Mouse (Mus musculus): Measurements from ENCODE around the gene Clcn2. TPM values are rescaled to one million over a fixed set of nuclear protein-coding genes. Genes with fewer than 3 reads are reported as not detected.

Clcn2 gene
- polyA plus RNA-seq, 1 experiment from 2014 or later = 28.8 TPM

GRCm38 (mm10) chr16:20733731-20734730 lies 16.5 kb upstream of the Clcn2 start, which contains the start of gene Thpo:
Gene Thpo (minus strand): TSS chr16:20734511.
- WGBS = 3% methylated on average over 45 of the region's 45 CpGs
- no peaks in the 10 kb centered on the region for H3K9me3 ChIP-seq
- H3K27me3 ChIP-seq = peaks cover 25% of the 10 kb centered on the region
- ATAC-seq (ENCODE audit: insufficient number of reproducible peaks, insufficient read depth, low FRiP score, low TSS enrichment) = no peak
- H3K27ac ChIP-seq = no peak within 1 kb of the TSS
- H3K4me2 ChIP-seq (replicated peaks) = peak within 1 kb of the TSS; percentile 97
- peaks cover 8% of the 10 kb centered on the region; the same call in 1 of the 2 replicates for H3K4me1 ChIP-seq
- H3K4me3 ChIP-seq = peak within 1 kb of the TSS; percentile 64
- H3K36me3 ChIP-seq = no peaks in the 10 kb centered on the region
- peak within 1 kb of the TSS; percentile 80 for H3K9ac ChIP-seq

- no peaks in the 10 kb centered on the region for H3K9me3 ChIP-seq
- H3K27ac ChIP-seq = peak within 1 kb of the TSS; percentile 66
- peak within 1 kb of the TSS; percentile 64 for H3K4me3 ChIP-seq
- peak; percentile 71 for ATAC-seq (ENCODE audit: insufficient number of reproducible peaks, insufficient read depth, low FRiP score, low TSS enrichment)
- under 1% methylated on average over 66 of the region's 70 CpGs for whole genome bisulfite sequencing
- H3K4me1 ChIP-seq = peaks cover 8% of the 10 kb centered on the region; the same call in 1 of the 2 replicates
- peak within 1 kb of the TSS; percentile 80 for H3K9ac ChIP-seq
- no peaks in the 10 kb centered on the region for H3K36me3 ChIP-seq
- H3K4me2 ChIP-seq (replicated peaks) = peak within 1 kb of the TSS; percentile 97
- H3K27me3 ChIP-seq = peaks cover 25% of the 10 kb centered on the region
Measured at GRCm38 (mm10) chr16:20732925-20733730, 15.6 kb upstream of the Clcn2 start, which contains the start of gene Chrd. Gene Chrd (plus strand): TSS chr16:20733127.

- Histone ChIP-seq H3K4me1 (peaks cover 8% of the 10 kb centered on the region; the same call in 1 of the 2 replicates), H3K9me3 (no peaks in the 10 kb centered on the region), H3K36me3 (no peaks in the 10 kb centered on the region), H3K9ac (peak overlapping the region; percentile 80), H3K27ac (peak overlapping the region; percentile 66), H3K27me3 (peaks cover 25% of the 10 kb centered on the region), H3K4me3 (peak overlapping the region; percentile 64), H3K4me2 (replicated peaks) (peak overlapping the region; percentile 97)
- ATAC-seq (ENCODE audit: insufficient number of reproducible peaks, insufficient read depth, low FRiP score, low TSS enrichment) = no peak
- WGBS = under 1% methylated on average over 27 of the region's 30 CpGs
Measured at GRCm38 (mm10) chr16:20732251-20732924, 14.8 kb upstream of the Clcn2 start.

GRCm38 (mm10) chr16:20731688-20732087 lies 14.1 kb upstream of the Clcn2 start:
- H3K9me3 ChIP-seq = no peaks in the 10 kb centered on the region
- H3K4me2 ChIP-seq (replicated peaks) = peak overlapping the region; percentile 97; the same call in 1 of the 2 replicates
- H3K4me1 ChIP-seq = peaks cover 8% of the 10 kb centered on the region; the same call in 1 of the 2 replicates
- H3K27me3 ChIP-seq = peaks cover 25% of the 10 kb centered on the region
- H3K36me3 ChIP-seq = no peaks in the 10 kb centered on the region
- ATAC-seq (ENCODE audit: insufficient number of reproducible peaks, insufficient read depth, low FRiP score, low TSS enrichment) = no peak
- no peak overlapping the region for H3K27ac ChIP-seq
- 64% methylated on average over 5 of the region's 5 CpGs for WGBS
- H3K9ac ChIP-seq = peak overlapping the region; percentile 10; the same call in 1 of the 2 replicates
- no peak overlapping the region for H3K4me3 ChIP-seq

- Histone ChIP-seq H3K4me1 (peaks cover 8% of the 10 kb centered on the region; the same call in 1 of the 2 replicates), H3K4me2 (replicated peaks) (no peak overlapping the region), H3K27ac (no peak overlapping the region), H3K4me3 (no peak overlapping the region), H3K27me3 (peaks cover 16% of the 10 kb centered on the region), H3K9ac (no peak overlapping the region), H3K36me3 (no peaks in the 10 kb centered on the region), H3K9me3 (no peaks in the 10 kb centered on the region)
- WGBS = 35% methylated on average over 5 of the region's 5 CpGs
- ATAC-seq (ENCODE audit: insufficient number of reproducible peaks, insufficient read depth, low FRiP score, low TSS enrichment) = no peak
Measured at GRCm38 (mm10) chr16:20730293-20730711, 12.8 kb upstream of the Clcn2 start.

- Histone ChIP-seq H3K4me3 (no peak overlapping the region), H3K9me3 (no peaks in the 10 kb centered on the region), H3K36me3 (peaks cover 7% of the 10 kb centered on the region), H3K4me1 (no peaks in the 10 kb centered on the region), H3K4me2 (replicated peaks) (no peak overlapping the region), H3K27me3 (no peaks in the 10 kb centered on the region), H3K9ac (no peak overlapping the region), H3K27ac (no peak overlapping the region)
- no peak for ATAC-seq (ENCODE audit: insufficient number of reproducible peaks, insufficient read depth, low FRiP score, low TSS enrichment)
- 68% methylated on average over 1 of the region's 1 CpGs for WGBS
Measured at GRCm38 (mm10) chr16:20726384-20726783, 8.8 kb upstream of the Clcn2 start.

- no peak overlapping the region for H3K27ac ChIP-seq
- WGBS = 79% methylated on average over 4 of the region's 4 CpGs
- no peaks in the 10 kb centered on the region for H3K4me1 ChIP-seq
- no peak overlapping the region for H3K9ac ChIP-seq
- peaks cover 8% of the 10 kb centered on the region for H3K36me3 ChIP-seq
- no peaks in the 10 kb centered on the region for H3K9me3 ChIP-seq
- no peak for ATAC-seq (ENCODE audit: insufficient number of reproducible peaks, insufficient read depth, low FRiP score, low TSS enrichment)
- H3K27me3 ChIP-seq = no peaks in the 10 kb centered on the region
- no peak overlapping the region for H3K4me2 ChIP-seq (replicated peaks)
- no peak overlapping the region for H3K4me3 ChIP-seq
Measured at GRCm38 (mm10) chr16:20725750-20726149, 8.2 kb upstream of the Clcn2 start.

- Histone ChIP-seq H3K27ac (no peak overlapping the region), H3K9ac (no peak overlapping the region), H3K27me3 (no peaks in the 10 kb centered on the region), H3K4me2 (replicated peaks) (no peak overlapping the region), H3K4me3 (no peak overlapping the region), H3K36me3 (peaks cover 13% of the 10 kb centered on the region), H3K4me1 (no peaks in the 10 kb centered on the region), H3K9me3 (no peaks in the 10 kb centered on the region)
- WGBS = 69% methylated on average over 7 of the region's 7 CpGs
- ATAC-seq (ENCODE audit: insufficient number of reproducible peaks, insufficient read depth, low FRiP score, low TSS enrichment) = no peak
Measured at GRCm38 (mm10) chr16:20725321-20725720, 7.8 kb upstream of the Clcn2 start.

GRCm38 (mm10) chr16:20724338-20724748 lies 6.8 kb upstream of the Clcn2 start:
- Histone ChIP-seq H3K9ac (no peak overlapping the region), H3K27ac (0 out of 2 replicates have a peak overlapping the region, but pooled peaks have one; percentile 11), H3K9me3 (no peaks in the 10 kb centered on the region), H3K27me3 (no peaks in the 10 kb centered on the region), H3K4me2 (replicated peaks) (no peak overlapping the region), H3K4me1 (no peaks in the 10 kb centered on the region), H3K36me3 (peaks cover 15% of the 10 kb centered on the region), H3K4me3 (no peak overlapping the region)
- ATAC-seq (ENCODE audit: insufficient number of reproducible peaks, insufficient read depth, low FRiP score, low TSS enrichment) = no peak
- 35% methylated on average over 5 of the region's 5 CpGs for WGBS

- ATAC-seq (ENCODE audit: insufficient number of reproducible peaks, insufficient read depth, low FRiP score, low TSS enrichment) = no peak
- Histone ChIP-seq H3K9ac (no peak overlapping the region), H3K27me3 (no peaks in the 10 kb centered on the region), H3K4me3 (no peak overlapping the region), H3K27ac (no peak overlapping the region), H3K4me1 (peaks cover 6% of the 10 kb centered on the region), H3K4me2 (replicated peaks) (no peak overlapping the region), H3K9me3 (no peaks in the 10 kb centered on the region), H3K36me3 (peaks cover 15% of the 10 kb centered on the region)
- WGBS = 33% methylated on average over 4 of the region's 4 CpGs
Measured at GRCm38 (mm10) chr16:20723247-20723646, 5.7 kb upstream of the Clcn2 start.

GRCm38 (mm10) chr16:20722736-20723135 lies 5.2 kb upstream of the Clcn2 start:
- ATAC-seq (ENCODE audit: insufficient number of reproducible peaks, insufficient read depth, low FRiP score, low TSS enrichment) = no peak
- no peaks in the 10 kb centered on the region for H3K27me3 ChIP-seq

More at GRCm38 (mm10) chr16:20722736-20723135, 5.2 kb upstream of the Clcn2 start:
- Histone ChIP-seq H3K4me1 (peaks cover 6% of the 10 kb centered on the region), H3K36me3 (peaks cover 15% of the 10 kb centered on the region), H3K9ac (no peak overlapping the region), H3K4me2 (replicated peaks) (no peak overlapping the region), H3K4me3 (no peak overlapping the region), H3K9me3 (no peaks in the 10 kb centered on the region), H3K27ac (no peak overlapping the region)
- WGBS = 63% methylated on average over 4 of the region's 4 CpGs

All from embryonic facial prominence, embryonic 12.5 days (tissue).